Mouse (Mus musculus): ENCODE results near the gene Crtac1. TPM values are rescaled to one million over a fixed set of nuclear protein-coding genes. Genes with fewer than 3 reads are reported as not detected.

The Crtac1 gene
- total RNA-seq, 2 experiments from 2014 or later: 69.2 to 86.4 TPM

- intact Hi-C loops (cut with DNase I): no loop called here
Measured at GRCm38 (mm10) chr19:42307019-42307418, 124.6 kb downstream of the Crtac1 start.

GRCm38 (mm10) chr19:42306202-42306601, 125.4 kb downstream of the Crtac1 start:
- intact Hi-C loops (cut with DNase I): no loop called here
- DNase-seq (ENCODE audit: extremely low spot score in 1 of 2, low spot score in 2 of 2): no peak

More at GRCm38 (mm10) chr19:42307019-42307418, 124.6 kb downstream of the Crtac1 start:
- DNase-seq (ENCODE audit: extremely low spot score in 1 of 2, low spot score in 2 of 2): no peak

- no peak for DNase-seq (ENCODE audit: extremely low spot score in 1 of 2, low spot score in 2 of 2)
- intact Hi-C loops (cut with DNase I): no loop called here
Measured at GRCm38 (mm10) chr19:42305746-42306145, 125.8 kb downstream of the Crtac1 start.

- no peak for DNase-seq (ENCODE audit: extremely low spot score in 1 of 2, low spot score in 2 of 2)
- intact Hi-C loops (cut with DNase I): no loop called here
Measured at GRCm38 (mm10) chr19:42304506-42304905, 127.1 kb downstream of the Crtac1 start.

GRCm38 (mm10) chr19:42303210-42303813, 128.3 kb downstream of the Crtac1 start:
- intact Hi-C loops (cut with DNase I): no loop called here
- DNase-seq (ENCODE audit: extremely low spot score in 1 of 2, low spot score in 2 of 2): no peak

- intact Hi-C loops (cut with DNase I): no loop called here
- no peak for DNase-seq (ENCODE audit: extremely low spot score in 1 of 2, low spot score in 2 of 2)
Measured at GRCm38 (mm10) chr19:42293216-42293615, 138.4 kb downstream of the Crtac1 start.

- intact Hi-C loops (cut with DNase I): no loop called here
- DNase-seq (ENCODE audit: extremely low spot score in 1 of 2, low spot score in 2 of 2): no peak
Measured at GRCm38 (mm10) chr19:42292106-42292505, 139.5 kb downstream of the Crtac1 start.

GRCm38 (mm10) chr19:42290954-42291661, 140.5 kb downstream of the Crtac1 start:
- intact Hi-C loops (cut with DNase I): no loop called here
- no peak for DNase-seq (ENCODE audit: extremely low spot score in 1 of 2, low spot score in 2 of 2)

- intact Hi-C loops (cut with DNase I): no loop called here
- DNase-seq (ENCODE audit: extremely low spot score in 1 of 2, low spot score in 2 of 2): no peak
Measured at GRCm38 (mm10) chr19:42288361-42288760, 143.2 kb downstream of the Crtac1 start.

- no peak for DNase-seq (ENCODE audit: extremely low spot score in 1 of 2, low spot score in 2 of 2)
- intact Hi-C loops (cut with DNase I): no loop called here
Measured at GRCm38 (mm10) chr19:42284178-42284577, 147.4 kb downstream of the Crtac1 start.

- intact Hi-C loops (cut with DNase I): no loop called here
- no peak for DNase-seq (ENCODE audit: extremely low spot score in 1 of 2, low spot score in 2 of 2)
Measured at GRCm38 (mm10) chr19:42279611-42280010, 152.0 kb downstream of the Crtac1 start.

GRCm38 (mm10) chr19:42278461-42278860, 153.1 kb downstream of the Crtac1 start:
- intact Hi-C loops (cut with DNase I): no loop called here
- no peak for DNase-seq (ENCODE audit: extremely low spot score in 1 of 2, low spot score in 2 of 2)

- intact Hi-C loops (cut with DNase I): no loop called here
- no peak for DNase-seq (ENCODE audit: extremely low spot score in 1 of 2, low spot score in 2 of 2)
Measured at GRCm38 (mm10) chr19:42277288-42277687, 154.3 kb downstream of the Crtac1 start.

- intact Hi-C loops (cut with DNase I): loop anchor here (5.0 kb wide), 1 partner anchor 55 kb away; no protein-coding TSS in a partner anchor
- peak; percentile 76 to 87 for DNase-seq (ENCODE audit: extremely low spot score in 1 of 2, low spot score in 2 of 2)
Measured at GRCm38 (mm10) chr19:42272003-42272963, 159.3 kb downstream of the Crtac1 start.

GRCm38 (mm10) chr19:42271182-42271581, 160.4 kb downstream of the Crtac1 start:
- intact Hi-C loops (cut with DNase I): loop anchor here (5.0 kb wide), 1 partner anchor 54 kb away; no protein-coding TSS in a partner anchor
- no peak for DNase-seq (ENCODE audit: extremely low spot score in 1 of 2, low spot score in 2 of 2)

GRCm38 (mm10) chr19:42270119-42270518, 161.5 kb downstream of the Crtac1 start:
- intact Hi-C loops (cut with DNase I): loop anchor here (5.0 kb wide), 1 partner anchor 53 kb away; no protein-coding TSS in a partner anchor
- no peak for DNase-seq (ENCODE audit: extremely low spot score in 1 of 2, low spot score in 2 of 2)

GRCm38 (mm10) chr19:42268337-42268736, 163.2 kb downstream of the Crtac1 start:
- peak in 1 of 2 experiments; percentile 63 for DNase-seq (ENCODE audit: extremely low spot score in 1 of 2, low spot score in 2 of 2)
- intact Hi-C loops (cut with DNase I): loop anchor here (5.0 kb wide), 1 partner anchor 71 kb away; no protein-coding TSS in a partner anchor

GRCm38 (mm10) chr19:42263524-42263923, 168.1 kb downstream of the Crtac1 start:
- DNase-seq (ENCODE audit: extremely low spot score in 1 of 2, low spot score in 2 of 2): no peak
- intact Hi-C loops (cut with DNase I): no loop called here

GRCm38 (mm10) chr19:42260486-42260885, 171.1 kb downstream of the Crtac1 start:
- intact Hi-C loops (cut with DNase I): no loop called here
- no peak for DNase-seq (ENCODE audit: extremely low spot score in 1 of 2, low spot score in 2 of 2)

All from left cerebral cortex, postnatal 10 days (tissue).